Mouse (Mus musculus) gastrocnemius, adult 8-10 months (tissue): ENCODE measurements around the gene Tulp3. TPM values are rescaled to one million over a fixed set of nuclear protein-coding genes. Genes with fewer than 3 reads are reported as not detected.
"Not testable (repeated sequence)": the region's sequence is repeated elsewhere in the genome, so short reads cannot be mapped to it uniquely, and the experiment has no call there.

Experiments
- DNase-seq, 2 experiments: peaks; one replicate each; pipeline ENCODE4 v3.0.0; 2022; ENCODE audit warnings: low spot score in 2 of 2
- total RNA-seq, 4 experiments: library from RNA; stranded (reverse); gene quantifications; 2 replicates each; pipeline ENCODE4 v1.2.4; 2022

Tulp3 gene
- total RNA-seq, 4 experiments from 2014 or later: 5.8 to 7.9 (median 6.7) TPM

GRCm38 (mm10) chr6:128361901-128362300 lies 6.2 kb upstream of the Tulp3 start:
- DNase-seq: no peak

GRCm38 (mm10) chr6:128358999-128359398 lies 3.3 kb upstream of the Tulp3 start:
- DNase-seq: peak in 1 of 2 experiments; percentile 28

- DNase-seq: peak; percentile 17 to 20
Measured at GRCm38 (mm10) chr6:128355201-128355681, 410 bp downstream of the Tulp3 start.

- DNase-seq: no peak
Measured at GRCm38 (mm10) chr6:128354140-128354539, 1.5 kb downstream of the Tulp3 start.

GRCm38 (mm10) chr6:128349711-128350110 lies 5.9 kb downstream of the Tulp3 start:
- DNase-seq: no peak

GRCm38 (mm10) chr6:128346782-128347181 lies 8.9 kb downstream of the Tulp3 start:
- DNase-seq: no peak

- DNase-seq: no peak
Measured at GRCm38 (mm10) chr6:128345623-128346022, 10.0 kb downstream of the Tulp3 start.

- no peak for DNase-seq
Measured at GRCm38 (mm10) chr6:128341956-128342723, 13.5 kb downstream of the Tulp3 start.

- DNase-seq: no peak
Measured at GRCm38 (mm10) chr6:128338876-128339275, 16.8 kb downstream of the Tulp3 start.

GRCm38 (mm10) chr6:128337467-128337866 lies 18.2 kb downstream of the Tulp3 start:
- DNase-seq: no peak

- peak; percentile 20 for DNase-seq
Measured at GRCm38 (mm10) chr6:128334397-128335124, 21.1 kb downstream of the Tulp3 start.

GRCm38 (mm10) chr6:128318317-128318716 lies 37.3 kb downstream of the Tulp3 start:
- peak in 1 of 2 experiments; percentile 20 for DNase-seq

GRCm38 (mm10) chr6:128315597-128315996 lies 40.1 kb downstream of the Tulp3 start:
- DNase-seq: no peak

GRCm38 (mm10) chr6:128314796-128315195 lies 40.9 kb downstream of the Tulp3 start:
- DNase-seq: no peak

GRCm38 (mm10) chr6:128308311-128308710 lies 47.3 kb downstream of the Tulp3 start:
- peak; percentile 48 to 52 for DNase-seq

- no peak for DNase-seq
Measured at GRCm38 (mm10) chr6:128304801-128305200, 50.9 kb downstream of the Tulp3 start.

GRCm38 (mm10) chr6:128302640-128303039 lies 53.0 kb downstream of the Tulp3 start:
- not testable (repeated sequence) for DNase-seq

- DNase-seq: no peak
Measured at GRCm38 (mm10) chr6:128301891-128302290, 53.8 kb downstream of the Tulp3 start.

GRCm38 (mm10) chr6:128301458-128301857 lies 54.2 kb downstream of the Tulp3 start:
- no peak for DNase-seq

- peak; percentile 23 to 44 for DNase-seq
Measured at GRCm38 (mm10) chr6:128300134-128301001, 55.3 kb downstream of the Tulp3 start, which contains the start of gene Tead4. Gene Tead4, minus strand, starts transcription at chr6:128300823.
